Mouse (Mus musculus): Measurements from ENCODE around the gene Axl. TPM values are rescaled to one million over a fixed set of nuclear protein-coding genes. Genes with fewer than 3 reads are reported as not detected.

Gene Axl
- polyA plus RNA-seq, 1 experiment: 18.0 TPM

GRCm38 (mm10) chr7:25814711-25815110 lies 26.2 kb upstream of the Axl start:
- H3K4me3 ChIP-seq (replicated peaks): no peak overlapping the region
- H3K4me1 ChIP-seq: peaks cover 22% of the 10 kb centered on the region
- no peak for TF ChIP-seq GATA1 (IDR thresholded peaks at IDR 0.05; ENCODE audit: borderline replicate concordance, low read length)
- TF ChIP-seq FLI1 (IDR thresholded peaks at IDR 0.05; ENCODE audit: low read length): no peak
- H3K9me3 ChIP-seq: no peaks in the 10 kb centered on the region
- no peaks in the 10 kb centered on the region for H3K36me3 ChIP-seq (replicated peaks; ENCODE audit: low read length)
- peaks cover 64% of the 10 kb centered on the region for H3K27me3 ChIP-seq (replicated peaks)

DNA sequence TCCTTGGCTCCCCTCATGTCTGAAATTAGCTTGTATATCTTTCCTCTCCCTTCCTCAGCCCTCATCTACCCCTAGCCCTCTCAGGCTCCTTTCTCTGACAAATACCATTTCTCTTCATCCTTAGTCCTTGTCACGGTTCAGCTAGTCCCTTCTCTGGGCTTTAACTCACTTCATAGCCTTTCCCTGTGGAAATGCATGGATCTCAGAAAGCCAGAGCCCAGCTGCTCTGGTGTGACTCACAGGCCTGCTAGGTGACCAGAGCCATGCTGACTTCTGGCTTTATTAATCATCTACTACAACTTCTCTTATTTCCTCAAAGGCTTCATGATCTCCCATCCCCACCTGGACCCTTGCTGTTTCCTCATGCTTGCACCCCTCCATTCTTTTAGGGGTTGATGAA lies 23.7 kb upstream of the Axl start:
- Histone ChIP-seq H3K4me1 (peaks cover 22% of the 10 kb centered on the region), H3K9me3 (no peaks in the 10 kb centered on the region), H3K27me3 (replicated peaks) (peaks cover 66% of the 10 kb centered on the region), H3K36me3 (replicated peaks; ENCODE audit: low read length) (no peaks in the 10 kb centered on the region), H3K4me3 (replicated peaks) (no peak overlapping the region)
- TF ChIP-seq FLI1 (IDR thresholded peaks at IDR 0.05; ENCODE audit: low read length) (no peak), GATA1 (IDR thresholded peaks at IDR 0.05; ENCODE audit: borderline replicate concordance, low read length) (no peak)

GRCm38 (mm10) chr7:25811716-25812115 lies 23.2 kb upstream of the Axl start:
- H3K9me3 ChIP-seq: no peaks in the 10 kb centered on the region
- no peak overlapping the region for H3K4me3 ChIP-seq (replicated peaks)
- H3K27me3 ChIP-seq (replicated peaks): peaks cover 65% of the 10 kb centered on the region
- no peaks in the 10 kb centered on the region for H3K36me3 ChIP-seq (replicated peaks; ENCODE audit: low read length)
- TF ChIP-seq GATA1 (IDR thresholded peaks at IDR 0.05; ENCODE audit: borderline replicate concordance, low read length) (no peak), FLI1 (IDR thresholded peaks at IDR 0.05; ENCODE audit: low read length) (no peak)
- H3K4me1 ChIP-seq: peaks cover 20% of the 10 kb centered on the region

GRCm38 (mm10) chr7:25805631-25806343 lies 17.3 kb upstream of the Axl start:
- peaks cover 18% of the 10 kb centered on the region for H3K4me1 ChIP-seq
- no peak overlapping the region for H3K4me3 ChIP-seq (replicated peaks)
- H3K27me3 ChIP-seq (replicated peaks): peaks cover 32% of the 10 kb centered on the region
- no peaks in the 10 kb centered on the region for H3K36me3 ChIP-seq (replicated peaks; ENCODE audit: low read length)
- no peak for TF ChIP-seq FLI1 (IDR thresholded peaks at IDR 0.05; ENCODE audit: low read length)
- H3K9me3 ChIP-seq: no peaks in the 10 kb centered on the region

DNA sequence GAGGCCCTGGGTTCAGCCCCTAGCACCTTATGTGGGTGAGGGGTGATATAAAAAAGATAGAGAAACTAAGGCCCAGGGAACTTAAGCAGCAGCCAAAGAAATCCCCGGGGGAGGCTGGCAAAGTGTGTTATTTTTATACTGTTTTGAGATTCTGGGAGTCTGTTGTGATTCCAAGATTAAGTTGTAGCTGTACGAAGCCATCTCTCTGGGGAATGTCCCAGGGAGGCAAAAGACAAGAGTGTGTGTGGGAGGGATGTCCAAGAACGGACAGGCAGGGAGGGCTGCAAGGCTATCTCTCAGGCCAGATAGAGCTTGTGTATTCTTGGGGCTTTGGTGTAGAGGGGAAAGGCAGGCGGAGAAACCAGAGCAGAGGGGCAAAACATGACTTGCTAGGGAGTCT lies 16.3 kb upstream of the Axl start:
- no peaks in the 10 kb centered on the region for H3K36me3 ChIP-seq (replicated peaks; ENCODE audit: low read length)
- no peak for TF ChIP-seq GATA1 (IDR thresholded peaks at IDR 0.05; ENCODE audit: borderline replicate concordance, low read length)
- no peak for TF ChIP-seq FLI1 (IDR thresholded peaks at IDR 0.05; ENCODE audit: low read length)
- peaks cover 18% of the 10 kb centered on the region for H3K4me1 ChIP-seq
- H3K27me3 ChIP-seq (replicated peaks): peaks cover 32% of the 10 kb centered on the region
- H3K9me3 ChIP-seq: no peaks in the 10 kb centered on the region
- H3K4me3 ChIP-seq (replicated peaks): no peak overlapping the region

DNA sequence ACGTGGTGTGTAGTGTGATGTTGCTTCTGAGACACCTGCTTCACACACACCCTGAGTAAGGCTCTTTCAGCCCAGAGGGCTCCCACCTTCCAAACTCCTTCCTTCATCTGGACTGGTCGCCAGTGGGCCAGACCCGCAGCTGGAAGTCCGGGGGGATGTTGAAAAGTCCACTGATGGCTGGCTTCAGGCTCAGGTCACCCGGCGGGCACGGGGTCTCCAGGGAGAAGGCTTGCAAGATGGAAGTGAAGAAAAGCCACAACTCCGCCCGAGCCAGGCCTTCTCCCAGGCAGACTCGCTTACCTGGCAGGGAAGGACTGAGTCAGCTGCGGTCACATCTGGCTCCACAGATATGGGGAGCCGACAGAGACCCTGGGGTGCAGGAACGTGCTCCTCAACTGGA lies 15.0 kb upstream of the Axl start:
- H3K9me3 ChIP-seq: peaks cover 2% of the 10 kb centered on the region; the same call in 1 of the 2 replicates
- no peak overlapping the region for H3K4me3 ChIP-seq (replicated peaks)
- TF ChIP-seq GATA1 (IDR thresholded peaks at IDR 0.05; ENCODE audit: borderline replicate concordance, low read length) (no peak), FLI1 (IDR thresholded peaks at IDR 0.05; ENCODE audit: low read length) (no peak)
- H3K36me3 ChIP-seq (replicated peaks; ENCODE audit: low read length): no peaks in the 10 kb centered on the region
- H3K27me3 ChIP-seq (replicated peaks): peaks cover 26% of the 10 kb centered on the region
- peaks cover 18% of the 10 kb centered on the region for H3K4me1 ChIP-seq

GRCm38 (mm10) chr7:25802241-25803125 lies 14.0 kb upstream of the Axl start:
- no peak for TF ChIP-seq GATA1 (IDR thresholded peaks at IDR 0.05; ENCODE audit: borderline replicate concordance, low read length)
- no peak for TF ChIP-seq FLI1 (IDR thresholded peaks at IDR 0.05; ENCODE audit: low read length)
- peaks cover 4% of the 10 kb centered on the region; the same call in 1 of the 2 replicates for H3K9me3 ChIP-seq
- H3K4me1 ChIP-seq: peaks cover 18% of the 10 kb centered on the region
- no peaks in the 10 kb centered on the region for H3K36me3 ChIP-seq (replicated peaks; ENCODE audit: low read length)
- H3K4me3 ChIP-seq (replicated peaks): no peak overlapping the region
- H3K27me3 ChIP-seq (replicated peaks): peaks cover 19% of the 10 kb centered on the region

- peaks cover 4% of the 10 kb centered on the region; the same call in 1 of the 2 replicates for H3K9me3 ChIP-seq
- peaks cover 18% of the 10 kb centered on the region for H3K4me1 ChIP-seq
- H3K27me3 ChIP-seq (replicated peaks): peaks cover 10% of the 10 kb centered on the region
- TF ChIP-seq FLI1 (IDR thresholded peaks at IDR 0.05; ENCODE audit: low read length): no peak
- TF ChIP-seq GATA1 (IDR thresholded peaks at IDR 0.05; ENCODE audit: borderline replicate concordance, low read length): no peak
- no peak overlapping the region for H3K4me3 ChIP-seq (replicated peaks)
- no peaks in the 10 kb centered on the region for H3K36me3 ChIP-seq (replicated peaks; ENCODE audit: low read length)
Observed at GRCm38 (mm10) chr7:25801031-25801430, 12.5 kb upstream of the Axl start.

DNA sequence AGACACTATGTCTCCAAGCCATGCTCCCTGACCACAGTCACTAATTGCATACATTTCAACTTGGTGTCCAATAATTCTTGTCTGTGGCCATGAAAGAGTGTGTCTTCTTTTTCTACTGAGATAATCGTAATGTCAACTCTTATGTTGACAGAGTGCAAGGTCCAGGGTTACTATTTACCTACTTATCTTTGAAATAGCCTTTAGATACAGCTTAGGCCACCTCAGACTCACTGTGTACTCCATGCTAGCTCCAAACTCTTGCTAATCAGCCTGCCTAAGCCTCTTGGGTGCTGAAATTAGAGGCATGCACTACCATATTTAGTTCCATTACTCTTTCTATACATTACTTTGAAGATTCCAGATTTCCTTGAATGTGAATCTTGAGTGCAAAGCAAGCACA lies 10.9 kb upstream of the Axl start:
- no peak for TF ChIP-seq FLI1 (IDR thresholded peaks at IDR 0.05; ENCODE audit: low read length)
- TF ChIP-seq GATA1 (IDR thresholded peaks at IDR 0.05; ENCODE audit: borderline replicate concordance, low read length): no peak
- no peak overlapping the region for H3K4me3 ChIP-seq (replicated peaks)
- peaks cover 4% of the 10 kb centered on the region; the same call in 1 of the 2 replicates for H3K9me3 ChIP-seq

GRCm38 (mm10) chr7:25798540-25798939 lies 10.0 kb upstream of the Axl start:
- peaks cover 5% of the 10 kb centered on the region for H3K27me3 ChIP-seq (replicated peaks)
- H3K36me3 ChIP-seq (replicated peaks; ENCODE audit: low read length): no peaks in the 10 kb centered on the region
- TF ChIP-seq GATA1 (IDR thresholded peaks at IDR 0.05; ENCODE audit: borderline replicate concordance, low read length) (no peak), FLI1 (IDR thresholded peaks at IDR 0.05; ENCODE audit: low read length) (no peak)
- H3K4me3 ChIP-seq (replicated peaks): no peak overlapping the region
- peaks cover 8% of the 10 kb centered on the region for H3K4me1 ChIP-seq
- H3K9me3 ChIP-seq: peaks cover 4% of the 10 kb centered on the region; the same call in 1 of the 2 replicates

More for the DNA sequence above, 10.9 kb upstream of the Axl start:
- Histone ChIP-seq H3K27me3 (replicated peaks) (peaks cover 7% of the 10 kb centered on the region), H3K36me3 (replicated peaks; ENCODE audit: low read length) (no peaks in the 10 kb centered on the region), H3K4me1 (peaks cover 5% of the 10 kb centered on the region)
